Mouse (Mus musculus) right cerebral cortex, postnatal 10 days (tissue): ENCODE measurements around the gene Ccdc33.

Experiments used
- DNase-seq, 2 experiments: peaks; one replicate each; pipeline ENCODE4 v3.0.0; 2021; ENCODE audit warnings: low spot score in 2 of 2

The Ccdc33 gene

DNA sequence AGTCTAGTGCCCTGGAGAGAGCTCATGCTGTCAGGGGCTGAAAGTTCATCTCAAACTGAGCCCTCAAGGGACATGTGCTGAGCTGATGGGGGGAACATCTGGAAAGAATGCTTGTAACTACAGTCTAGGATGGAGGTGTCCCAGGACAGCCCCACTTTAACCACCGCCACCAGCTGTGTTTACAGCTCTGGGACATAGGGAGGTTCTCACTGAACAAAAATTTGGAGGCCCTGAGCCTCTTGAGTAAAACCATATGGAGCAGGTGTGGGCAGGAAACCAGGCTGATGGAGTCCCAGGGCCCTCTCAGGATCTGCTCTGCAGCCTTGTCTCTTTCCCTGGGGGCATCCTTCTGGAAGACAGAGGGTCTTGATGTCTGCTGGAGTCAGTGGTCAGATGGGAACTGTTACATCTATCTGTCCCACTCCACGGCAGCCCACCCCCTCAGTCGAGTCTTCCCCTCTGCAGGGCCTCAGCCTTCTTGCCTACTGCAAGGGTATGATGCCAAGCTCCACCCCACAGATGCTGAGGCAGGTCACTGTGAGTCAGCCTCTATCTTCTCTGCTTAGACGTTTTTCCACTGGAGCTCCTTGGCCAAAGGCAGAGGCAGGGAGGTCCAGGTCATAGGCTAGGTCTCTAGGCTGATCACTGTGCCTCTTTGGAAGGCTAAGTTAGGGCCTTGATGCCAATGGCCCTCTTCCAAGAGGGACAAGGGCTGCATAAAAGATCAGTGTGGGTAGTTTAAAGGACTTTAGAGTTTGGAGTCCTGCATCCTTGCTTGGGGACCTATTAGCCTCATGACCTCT is 26.8 kb downstream of the Ccdc33 start:
- no peak for DNase-seq

DNA sequence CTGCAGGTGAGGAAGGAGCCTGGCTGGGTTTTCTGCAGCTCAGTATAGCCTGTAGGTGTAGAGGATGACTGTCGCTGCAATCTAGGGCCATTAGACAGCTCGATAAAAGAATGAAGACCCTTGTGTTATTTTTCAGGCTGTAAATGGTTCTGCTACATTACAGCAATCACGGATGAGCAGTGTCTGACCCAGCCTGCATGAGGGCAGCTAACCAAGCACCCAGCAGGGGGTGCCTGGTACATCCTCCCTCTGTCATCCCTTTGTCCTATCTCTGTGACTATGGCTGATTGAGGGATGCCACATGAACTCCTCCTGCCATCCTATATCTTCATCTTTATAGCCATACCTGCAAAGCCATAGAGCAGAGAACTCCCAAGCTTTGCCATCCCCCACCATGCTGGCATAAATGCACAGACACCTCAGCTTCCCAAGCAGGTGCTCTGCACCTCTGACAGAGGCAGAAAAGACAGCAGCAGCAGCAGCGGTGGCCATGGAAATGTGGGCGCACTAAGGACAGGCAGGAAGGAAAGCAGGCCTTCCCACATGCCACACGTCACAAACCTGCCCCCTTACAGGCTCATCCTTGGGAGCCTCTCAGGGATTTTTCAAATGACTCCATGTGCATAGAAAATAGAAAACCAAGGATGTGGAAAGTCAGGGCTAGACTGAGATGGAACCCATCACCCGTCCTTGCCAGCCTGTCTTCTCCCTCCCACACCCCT is 31.2 kb downstream of the Ccdc33 start:
- DNase-seq, result no peak

DNA sequence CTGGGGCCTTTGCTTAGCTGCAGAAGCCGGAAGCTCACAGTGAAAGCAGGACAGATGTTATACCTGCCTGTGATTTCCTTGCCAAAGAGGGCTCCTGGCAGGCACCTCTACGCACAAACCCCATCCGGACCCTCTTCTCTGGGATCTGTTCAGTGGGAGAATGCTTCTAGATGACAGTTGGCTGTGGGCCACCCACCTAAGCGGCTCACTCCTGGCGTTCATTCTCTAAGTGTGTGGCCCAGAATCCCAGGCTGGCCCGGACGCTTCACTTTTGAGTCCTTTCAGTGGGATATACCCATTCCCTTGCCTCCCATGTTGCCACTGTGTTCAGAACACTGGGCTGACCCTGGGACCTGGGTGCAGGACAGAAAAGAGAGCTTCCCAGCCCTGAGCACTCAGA is 31.8 kb downstream of the Ccdc33 start:
- no peak for DNase-seq

DNA sequence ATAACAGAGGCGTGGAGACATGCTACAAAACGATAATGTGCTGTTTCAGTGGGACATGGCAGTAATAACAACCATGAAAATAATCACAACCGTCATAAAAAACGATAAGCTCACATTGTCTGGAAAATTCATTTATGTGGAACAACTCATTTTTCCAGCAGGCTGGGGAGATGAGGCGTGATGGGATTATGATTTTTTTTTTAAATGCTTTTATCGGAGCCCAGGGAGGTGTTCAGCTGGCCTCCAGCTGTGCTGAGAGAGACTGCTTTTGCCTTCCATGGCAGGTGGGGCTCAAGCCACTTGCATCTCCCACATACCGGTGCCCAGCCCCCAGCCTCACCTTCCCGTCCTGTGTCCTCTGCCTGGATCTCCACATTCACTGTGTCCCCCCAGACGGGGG is 32.4 kb downstream of the Ccdc33 start:
- DNase-seq, result no peak

DNA sequence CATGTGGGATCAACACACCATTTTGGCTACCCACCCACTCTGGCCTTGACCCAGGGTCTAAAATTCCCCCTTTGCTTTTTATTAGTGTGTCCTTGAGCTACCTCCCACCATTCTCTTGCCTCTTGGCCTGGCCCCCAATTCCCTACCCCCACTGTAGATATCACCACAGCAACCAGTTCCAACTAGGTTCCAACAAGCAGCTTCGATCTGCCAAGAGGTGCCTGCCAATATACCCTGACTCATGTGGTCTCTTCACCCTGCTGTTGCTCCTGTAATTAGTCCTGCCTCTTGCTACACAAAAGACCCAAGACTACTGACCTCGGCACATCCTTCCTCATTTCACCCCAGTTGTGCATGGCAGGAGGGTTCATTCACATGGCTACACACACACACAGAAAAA is 33.5 kb downstream of the Ccdc33 start:
- peak; percentile 77 to 83 for DNase-seq

DNA sequence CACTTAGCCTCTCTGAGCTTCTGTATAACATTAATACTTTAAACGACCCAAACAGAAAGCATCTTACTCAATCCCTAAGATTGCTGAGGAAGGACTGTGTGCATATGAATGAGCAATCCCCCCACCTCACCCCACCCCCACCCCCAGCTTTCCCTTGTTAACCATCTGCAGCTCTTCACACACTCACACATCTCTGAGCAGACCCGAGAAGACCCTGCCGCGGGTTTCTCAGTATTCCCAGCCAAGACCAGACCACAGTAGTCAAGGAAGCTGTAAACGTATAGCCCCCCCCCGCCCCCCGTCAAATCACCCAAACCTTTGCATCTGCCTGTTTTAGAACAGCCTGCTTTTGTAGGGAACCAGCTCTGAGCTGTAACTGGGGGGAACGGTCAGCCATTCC is 34.0 kb downstream of the Ccdc33 start:
- DNase-seq, result no peak

DNA sequence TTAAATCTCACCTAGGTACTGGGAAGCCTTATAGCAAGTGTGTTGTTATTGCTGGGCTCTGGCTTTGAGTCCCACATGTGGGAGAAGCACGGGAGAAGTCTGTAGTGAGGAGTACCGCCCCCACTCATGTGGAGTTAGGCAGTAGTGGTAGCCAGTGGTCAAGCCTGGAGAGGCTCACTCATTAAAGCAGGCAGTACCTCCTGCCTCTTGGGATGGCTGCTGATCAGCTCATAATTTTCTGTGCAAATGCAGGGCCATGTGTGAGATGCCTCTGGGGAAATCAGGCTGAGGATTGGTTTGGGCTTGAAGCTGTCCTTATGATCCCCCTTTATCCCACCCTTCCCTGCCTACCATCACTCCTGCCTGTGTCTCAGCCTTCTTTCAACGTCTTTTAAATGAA is 44.1 kb downstream of the Ccdc33 start:
- DNase-seq, result no peak

DNA sequence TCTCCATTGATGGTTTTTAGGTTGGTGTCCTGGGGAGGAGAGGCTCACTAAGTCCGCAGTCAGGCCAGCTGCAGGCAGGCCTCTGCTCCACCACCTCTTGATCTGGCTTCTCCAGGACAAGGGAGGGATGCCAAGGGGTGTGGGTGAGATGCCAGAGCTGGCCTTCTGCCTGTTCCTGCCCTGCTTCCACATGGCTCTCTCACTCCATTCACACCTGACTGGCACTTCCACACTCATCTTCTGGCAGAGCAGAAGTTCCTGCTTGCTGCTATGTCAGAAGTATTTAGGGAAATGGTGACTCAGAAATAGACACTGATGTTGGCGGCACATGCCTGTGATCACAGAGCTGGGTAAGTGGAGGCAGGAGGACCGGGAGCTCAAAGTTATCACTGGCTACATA is 51.1 kb downstream of the Ccdc33 start:
- peak in 1 of 2 experiments; percentile 63 for DNase-seq

DNA sequence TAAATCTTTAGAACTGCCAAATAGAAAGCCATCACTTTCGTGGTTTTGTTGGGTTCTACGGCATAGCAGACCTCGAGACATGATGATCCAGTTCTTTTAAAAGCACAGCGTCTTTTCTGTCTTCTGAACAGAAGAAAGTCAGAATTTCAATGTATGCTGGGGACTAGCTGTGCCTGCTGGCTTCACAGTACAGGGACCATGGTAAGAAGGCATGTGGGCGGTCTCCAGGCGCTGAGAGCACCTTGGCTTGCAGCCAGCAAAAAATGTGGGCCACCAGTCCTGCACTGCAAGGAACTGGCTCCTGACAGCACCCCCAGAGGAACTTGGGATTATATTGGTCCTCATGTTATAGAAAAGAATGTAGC is 51.9 kb downstream of the Ccdc33 start:
- DNase-seq, result peak; percentile 82 to 89

DNA sequence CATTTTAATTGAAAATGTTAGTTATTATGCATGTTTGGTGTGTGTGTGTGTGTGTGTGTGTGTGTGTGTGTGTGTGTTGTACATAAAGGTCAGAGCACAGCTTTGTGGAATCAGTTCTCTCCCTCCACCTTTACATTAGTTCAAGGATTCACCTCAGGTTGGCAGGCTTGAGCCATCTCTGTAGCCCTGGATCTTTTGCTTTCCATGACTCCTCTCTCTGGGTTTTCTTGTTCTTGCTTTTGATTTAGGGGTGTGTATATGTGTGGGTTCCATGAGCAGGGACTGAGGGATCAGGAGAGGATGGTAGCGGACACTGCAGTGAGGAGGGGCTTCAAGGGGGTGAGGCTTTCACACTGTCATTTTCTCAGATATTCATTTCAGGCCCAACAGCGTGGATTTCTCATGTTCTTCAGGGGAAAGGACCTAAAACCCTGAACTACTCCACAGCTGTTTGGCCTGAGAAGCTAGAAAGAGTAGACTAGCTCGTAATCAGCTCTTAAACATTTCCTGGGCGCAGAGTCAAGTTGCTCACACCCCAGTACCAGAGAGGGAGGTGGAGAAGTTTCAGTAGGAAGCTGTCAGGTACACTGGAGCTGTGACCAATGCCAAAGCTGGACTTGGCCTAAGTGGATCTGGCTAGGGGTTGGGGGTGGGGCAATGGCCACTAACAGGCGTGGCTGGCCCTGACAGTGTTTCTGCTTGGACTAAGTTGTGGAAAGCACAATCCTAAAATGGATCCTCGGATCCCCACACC is 52.5 kb downstream of the Ccdc33 start:
- DNase-seq, result no peak

DNA sequence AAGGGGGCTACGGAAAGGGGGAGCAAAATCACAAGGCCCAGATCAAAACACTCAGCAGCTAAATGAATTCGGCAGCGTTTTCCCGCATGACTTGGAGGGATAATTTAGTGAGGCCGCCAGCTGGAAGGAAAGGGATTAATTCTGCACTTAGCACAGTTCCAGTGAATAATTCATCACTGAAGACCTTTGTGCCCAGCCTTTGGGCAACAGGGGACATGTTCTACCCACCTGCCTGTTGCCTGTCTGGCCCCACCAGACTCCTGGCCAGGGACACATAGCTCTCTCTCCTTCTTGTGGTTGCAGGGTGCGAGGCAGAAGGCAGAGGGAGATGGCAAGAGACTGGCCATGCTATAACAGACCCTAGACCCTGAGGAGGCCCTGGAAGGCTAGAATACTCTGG is 53.1 kb downstream of the Ccdc33 start:
- DNase-seq, result peak; percentile 59 to 60

DNA sequence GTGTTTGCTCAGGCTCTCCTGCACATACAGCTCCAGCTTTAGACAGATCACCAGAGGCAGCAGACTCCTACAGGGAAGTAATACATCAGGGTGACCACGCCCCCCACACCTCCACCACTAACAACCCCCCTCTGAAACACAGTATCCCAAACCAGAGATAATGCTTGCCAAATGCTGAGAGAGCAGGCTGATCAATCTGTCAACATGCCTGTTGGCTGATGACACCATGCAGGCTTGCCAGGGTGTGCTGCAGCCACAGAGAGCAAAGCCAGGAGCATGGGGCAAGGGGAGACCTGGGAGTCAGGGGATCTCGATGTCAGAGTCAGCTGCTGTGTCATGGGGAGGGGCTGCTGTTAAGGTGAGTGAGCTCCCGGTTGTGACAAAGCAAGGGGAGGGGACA is 55.1 kb downstream of the Ccdc33 start, which contains the start of gene Stra6:
TSS of gene Stra6 (plus strand) at position 258 of the 400 bp plus-strand sequence.
- no peak for DNase-seq

DNA sequence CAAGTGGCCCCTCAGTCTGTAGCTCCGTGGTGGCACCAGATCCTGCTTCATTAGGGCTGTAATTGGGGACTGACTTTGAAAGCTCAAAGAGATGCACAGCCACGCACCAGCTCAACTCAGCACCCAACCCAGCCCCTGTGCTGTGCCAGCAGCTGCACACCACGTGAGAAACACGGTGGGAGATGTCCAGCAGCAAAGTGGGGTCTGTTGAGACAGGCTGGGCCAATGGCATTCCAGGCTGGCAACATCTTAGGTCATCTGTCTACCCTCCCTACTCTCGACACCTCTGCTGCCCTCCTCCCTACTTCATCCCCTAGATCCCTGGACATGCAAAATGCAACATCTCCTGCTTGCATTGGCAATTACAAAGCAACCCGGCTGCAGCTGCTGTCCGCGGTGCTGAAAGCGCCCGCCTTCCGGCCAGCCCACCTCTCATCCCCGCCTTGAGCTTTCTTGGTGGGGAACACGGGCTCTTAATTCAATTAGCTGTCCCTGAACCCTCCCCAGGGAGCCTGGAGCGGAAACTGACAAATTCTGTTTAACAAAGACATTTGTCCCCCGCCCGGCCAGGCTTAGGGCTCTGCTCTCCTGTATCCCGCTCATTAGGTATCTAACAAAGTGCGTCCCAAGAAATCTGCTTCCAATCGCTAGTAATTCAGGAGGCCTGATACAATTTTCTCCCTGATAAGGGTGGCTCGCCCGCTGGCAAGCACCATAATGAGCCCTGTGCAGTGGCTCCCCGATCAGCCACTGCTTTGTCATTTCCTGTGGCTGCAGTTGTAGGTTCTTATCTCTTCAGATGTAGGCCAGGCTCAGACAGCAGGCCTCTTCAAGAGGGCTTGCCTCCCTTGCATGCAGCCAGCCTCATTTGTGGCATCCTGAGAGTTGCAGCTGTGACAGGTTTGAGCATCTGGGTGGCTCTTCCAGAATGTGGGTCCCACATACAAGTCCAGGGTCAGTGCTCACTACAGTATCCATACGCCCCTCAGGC is 57.7 kb downstream of the Ccdc33 start:
- DNase-seq, result peak in 1 of 2 experiments; percentile 59

DNA sequence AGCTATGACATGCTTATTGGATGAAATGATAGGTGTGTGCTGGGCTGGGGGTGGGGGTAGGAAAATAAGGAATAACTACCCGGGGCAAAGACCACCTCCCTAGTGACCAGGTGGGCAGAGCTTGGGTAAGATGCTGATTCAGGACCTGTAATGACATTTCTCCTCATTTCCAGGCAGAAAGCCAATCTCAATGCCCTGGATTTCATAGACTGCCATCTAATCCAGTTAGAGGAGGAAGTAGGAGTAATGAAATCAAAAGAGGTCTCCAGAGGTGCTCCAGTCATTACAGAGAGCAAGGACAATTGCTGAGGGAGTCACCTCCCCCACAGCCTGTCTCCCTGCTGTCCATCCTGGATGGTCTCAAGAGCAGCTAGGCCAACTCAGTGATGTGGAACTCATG is 58.7 kb downstream of the Ccdc33 start:
- no peak for DNase-seq

DNA sequence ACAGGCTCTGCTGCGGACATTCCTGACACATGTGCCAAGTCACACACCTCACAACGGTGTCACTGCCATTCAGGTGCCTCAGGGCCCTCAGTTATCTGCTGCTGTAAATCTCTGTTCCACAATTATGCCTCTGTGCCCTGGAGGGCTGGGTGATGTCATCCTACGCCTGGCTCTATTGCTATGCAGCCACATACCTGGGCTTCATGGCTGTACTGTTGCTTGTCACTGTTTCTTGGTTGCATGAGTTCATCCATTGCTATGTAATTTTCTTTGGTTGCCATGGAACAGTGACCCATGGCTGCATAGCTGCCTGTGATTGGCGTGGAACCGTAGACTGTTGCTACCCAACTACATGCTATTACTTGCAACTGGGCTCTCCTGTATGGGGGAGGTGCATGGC is 63.0 kb downstream of the Ccdc33 start:
- DNase-seq, result no peak

DNA sequence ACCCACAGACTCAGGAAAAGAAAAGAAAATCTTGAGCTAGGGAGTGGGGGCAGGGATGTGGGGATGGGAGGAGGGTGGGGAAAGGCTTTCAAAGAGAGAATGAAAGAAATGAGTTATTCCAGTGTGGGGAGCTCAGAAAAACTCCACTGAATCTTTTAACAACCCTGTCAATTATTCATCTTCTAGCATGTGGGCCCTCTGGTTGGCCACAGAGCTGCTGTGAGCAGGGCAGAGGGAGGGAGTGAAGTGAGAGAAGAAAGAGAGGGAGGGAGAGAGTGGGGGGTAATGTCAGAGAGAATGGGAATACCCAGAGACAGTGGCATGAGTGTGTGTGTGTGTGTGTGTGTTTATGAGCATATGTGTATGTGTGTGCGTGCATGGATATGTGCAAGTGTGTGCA is 64.6 kb downstream of the Ccdc33 start:
- DNase-seq, result no peak

DNA sequence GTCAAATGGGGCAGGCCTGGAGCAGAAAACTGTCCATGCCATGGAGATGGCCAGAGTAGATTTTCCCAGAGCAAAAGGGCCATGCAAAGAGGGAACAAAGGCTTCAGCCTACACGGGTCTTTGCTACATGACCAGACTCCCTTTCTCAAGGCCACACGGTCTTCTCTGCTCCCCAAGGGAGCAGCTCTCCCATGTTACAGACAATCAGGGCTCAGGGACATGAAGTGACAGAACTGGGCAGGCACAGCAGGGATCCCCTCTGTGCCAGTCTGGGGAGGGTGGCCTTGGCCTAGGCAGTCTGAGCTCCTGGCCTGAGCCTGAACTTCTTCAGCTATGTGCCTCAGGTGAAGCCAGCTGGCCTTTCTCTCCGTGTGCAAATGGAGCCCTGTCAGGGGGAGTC is 65.1 kb downstream of the Ccdc33 start:
- no peak for DNase-seq

DNA sequence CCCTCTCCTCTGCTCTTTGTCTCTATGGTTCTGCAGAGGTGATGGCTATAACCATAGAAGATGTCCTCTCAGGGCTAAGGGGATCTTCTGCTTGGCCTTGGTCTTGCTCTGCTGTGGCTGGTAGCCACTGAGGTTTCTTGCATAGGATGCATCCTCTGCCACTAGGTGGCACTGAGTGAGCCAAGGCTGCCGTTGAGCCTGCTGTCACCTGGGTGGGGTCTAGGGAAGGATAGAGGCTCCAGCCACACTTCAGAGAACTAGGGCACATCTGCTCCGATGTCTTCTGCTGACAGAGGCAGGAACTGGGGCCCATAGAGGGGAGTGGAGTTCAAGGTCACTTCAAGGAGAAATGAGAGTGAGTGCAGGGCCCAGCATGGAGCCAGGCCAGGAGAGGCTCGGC is 65.5 kb downstream of the Ccdc33 start:
- DNase-seq, result peak; percentile 83 to 85

DNA sequence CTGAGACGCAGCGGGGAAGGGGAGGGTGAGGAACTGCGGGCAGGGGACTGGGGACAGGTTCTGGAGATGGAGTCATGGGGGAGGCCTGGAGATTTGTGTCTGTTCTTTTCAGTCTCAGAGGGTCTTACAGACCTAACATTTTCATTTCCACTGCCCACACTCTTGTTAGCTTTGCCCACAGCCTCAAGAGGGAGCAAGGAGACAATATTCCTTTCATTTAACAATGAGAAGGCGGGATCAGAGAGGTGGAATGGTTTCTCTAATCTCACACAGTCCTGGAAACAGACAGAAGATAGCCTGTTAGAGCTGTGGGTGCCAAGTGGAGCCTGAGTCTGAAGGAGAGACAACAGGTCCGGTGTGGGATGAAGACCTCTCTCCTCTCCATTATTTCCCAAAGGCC is 66.7 kb downstream of the Ccdc33 start:
- no peak for DNase-seq

DNA sequence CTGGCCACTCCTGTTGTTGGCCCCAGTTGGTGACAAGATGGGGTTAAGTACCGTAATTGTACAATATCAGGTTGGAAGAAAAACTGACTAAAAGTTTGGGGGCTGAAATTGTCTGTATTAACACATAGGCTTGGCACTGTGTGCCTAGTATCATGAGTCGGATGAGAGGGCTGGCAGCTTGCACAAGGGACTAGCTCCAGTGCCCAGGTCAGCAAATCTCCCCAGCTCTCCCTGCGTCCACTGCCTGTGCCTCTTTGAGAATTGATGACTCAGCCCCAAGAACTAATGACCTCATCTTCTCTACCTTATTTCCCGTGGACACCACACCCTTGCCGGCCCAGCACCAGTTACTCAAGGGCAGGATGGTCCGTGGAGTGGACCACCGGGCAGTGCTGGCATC is 68.8 kb downstream of the Ccdc33 start:
- no peak for DNase-seq

DNA sequence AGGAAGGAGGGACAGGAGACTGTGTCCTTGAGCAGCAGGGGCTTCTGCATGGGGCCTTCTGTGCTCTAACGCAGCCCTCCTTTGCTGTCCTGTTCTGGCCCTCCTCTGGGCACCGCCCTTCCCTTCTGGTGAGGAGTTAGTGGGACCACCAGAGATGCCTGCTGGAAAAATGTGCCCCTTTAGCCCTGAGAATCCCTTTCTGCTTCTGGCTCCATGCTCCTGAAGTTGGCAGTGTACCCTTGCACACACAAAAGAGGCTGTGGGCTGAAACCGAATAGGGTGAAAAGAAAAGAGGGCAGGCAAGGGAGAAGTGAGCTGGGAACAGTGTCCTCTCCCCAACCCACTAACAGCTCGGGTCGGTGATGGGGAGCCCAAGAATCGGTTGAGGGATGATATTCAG is 69.4 kb downstream of the Ccdc33 start:
- DNase-seq, result peak; percentile 59 to 63
